Mouse (Mus musculus): ENCODE results near the gene Eml6. TPM values are rescaled to one million over a fixed set of nuclear protein-coding genes. Genes with fewer than 3 reads are reported as not detected.

The Eml6 gene
- polyA plus RNA-seq, 1 experiment from 2014 or later, result 0.15 TPM

DNA sequence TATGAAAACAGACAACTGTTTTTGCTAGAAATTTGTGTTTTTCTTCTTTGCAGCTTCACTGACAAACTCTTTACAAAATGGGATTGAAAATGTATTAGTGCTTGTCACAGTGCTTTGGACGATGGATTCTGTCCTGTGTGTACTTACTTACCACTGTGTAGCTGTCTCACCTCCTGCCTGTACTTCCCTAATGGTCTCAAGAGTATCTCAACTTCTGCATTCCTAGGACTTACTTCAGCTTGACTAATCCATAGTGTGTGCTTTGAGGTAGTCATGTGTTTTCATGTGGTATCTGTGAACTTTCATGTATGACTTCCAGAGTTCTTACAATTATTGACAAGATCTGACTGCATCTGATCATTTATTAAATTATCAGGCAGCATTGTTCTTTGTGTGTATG lies 297.9 kb downstream of the Eml6 start:
- no peak overlapping the region for H3K4me3 ChIP-seq
- no peaks in the 10 kb centered on the region; the same call in 1 of the 2 replicates for H3K36me3 ChIP-seq
- no peak overlapping the region for H3K27ac ChIP-seq
- H3K4me1 ChIP-seq, result peaks cover 3% of the 10 kb centered on the region; the same call in 1 of the 2 replicates
- no peaks in the 10 kb centered on the region for H3K9me3 ChIP-seq (replicated peaks)
- 41% methylated on average over 1 of the region's 1 CpGs for WGBS (ENCODE audit: insufficient replicate concordance)
- no peaks in the 10 kb centered on the region for H3K27me3 ChIP-seq (replicated peaks)
- H3K4me2 ChIP-seq, result no peak overlapping the region
- no peak overlapping the region for H3K9ac ChIP-seq
- no peak for ATAC-seq

DNA sequence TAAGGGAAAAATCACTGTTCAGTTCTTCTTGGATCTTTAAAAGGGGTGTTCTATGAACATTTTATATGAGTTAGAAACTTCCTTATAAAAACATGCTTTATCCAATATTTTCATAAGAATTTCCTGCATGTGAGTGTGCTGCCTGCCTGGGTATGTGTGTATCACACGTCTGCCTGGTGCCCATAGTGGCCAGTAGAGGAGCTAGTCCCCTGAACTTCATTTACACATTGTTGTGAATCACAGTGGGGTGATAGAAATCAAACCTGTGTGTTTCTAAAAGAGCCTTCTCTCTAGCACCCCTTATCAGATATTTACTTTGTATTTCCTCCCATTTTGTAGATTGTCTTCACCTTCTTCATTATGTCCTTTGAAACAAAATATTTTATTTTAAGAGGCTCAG lies 300.2 kb downstream of the Eml6 start:
- Histone ChIP-seq H3K27me3 (replicated peaks) (no peaks in the 10 kb centered on the region), H3K4me2 (no peak overlapping the region), H3K9me3 (replicated peaks) (no peaks in the 10 kb centered on the region), H3K27ac (no peak overlapping the region), H3K9ac (no peak overlapping the region), H3K4me3 (no peak overlapping the region), H3K4me1 (peaks cover 3% of the 10 kb centered on the region; the same call in 1 of the 2 replicates), H3K36me3 (no peaks in the 10 kb centered on the region; the same call in 1 of the 2 replicates)
- WGBS (ENCODE audit: insufficient replicate concordance), result 68% methylated on average over 1 of the region's 1 CpGs
- ATAC-seq, result no peak

DNA sequence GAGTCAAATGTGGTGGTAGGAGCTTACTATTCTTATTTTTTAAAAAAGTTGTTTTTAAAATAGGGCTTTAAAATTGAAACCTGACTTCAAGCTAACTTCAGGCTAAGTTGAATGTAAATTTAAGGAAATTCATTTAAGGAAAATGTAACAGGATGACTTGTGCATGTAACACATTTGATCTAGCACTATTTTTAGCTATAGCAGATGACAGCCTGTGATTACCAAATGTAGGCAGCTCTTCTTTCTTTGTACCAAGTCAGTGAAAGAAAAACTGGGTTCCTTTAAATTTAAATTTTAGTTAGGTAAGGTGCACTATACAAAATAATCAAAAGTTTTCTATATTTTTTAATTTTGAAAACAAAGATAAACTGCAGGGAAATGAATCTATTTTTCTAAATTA lies 300.7 kb downstream of the Eml6 start:
- Histone ChIP-seq H3K4me3 (no peak overlapping the region), H3K4me1 (peaks cover 3% of the 10 kb centered on the region; the same call in 1 of the 2 replicates), H3K4me2 (no peak overlapping the region), H3K9ac (no peak overlapping the region), H3K9me3 (replicated peaks) (no peaks in the 10 kb centered on the region), H3K36me3 (no peaks in the 10 kb centered on the region; the same call in 1 of the 2 replicates), H3K27ac (no peak overlapping the region), H3K27me3 (replicated peaks) (no peaks in the 10 kb centered on the region)
- no peak for ATAC-seq

DNA sequence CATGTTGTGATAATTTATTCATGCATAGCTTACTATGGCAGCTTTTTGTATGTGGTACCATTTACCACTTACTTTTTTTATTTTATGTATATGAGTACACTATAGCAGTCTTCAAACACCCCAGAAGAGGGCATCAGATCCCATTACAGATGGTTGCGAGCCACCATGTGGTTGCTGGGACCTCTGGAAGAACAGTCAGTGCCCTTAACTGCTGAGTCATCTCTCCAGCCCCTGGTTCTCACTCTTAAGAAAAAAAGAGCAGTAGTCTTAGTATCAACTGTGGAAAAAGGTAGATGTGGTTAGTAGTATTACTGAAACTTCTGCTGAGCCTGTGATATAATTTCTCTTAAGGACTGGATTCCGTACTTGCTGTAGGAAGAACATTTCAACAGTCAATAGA lies 301.6 kb downstream of the Eml6 start:
- ATAC-seq, result no peak

DNA sequence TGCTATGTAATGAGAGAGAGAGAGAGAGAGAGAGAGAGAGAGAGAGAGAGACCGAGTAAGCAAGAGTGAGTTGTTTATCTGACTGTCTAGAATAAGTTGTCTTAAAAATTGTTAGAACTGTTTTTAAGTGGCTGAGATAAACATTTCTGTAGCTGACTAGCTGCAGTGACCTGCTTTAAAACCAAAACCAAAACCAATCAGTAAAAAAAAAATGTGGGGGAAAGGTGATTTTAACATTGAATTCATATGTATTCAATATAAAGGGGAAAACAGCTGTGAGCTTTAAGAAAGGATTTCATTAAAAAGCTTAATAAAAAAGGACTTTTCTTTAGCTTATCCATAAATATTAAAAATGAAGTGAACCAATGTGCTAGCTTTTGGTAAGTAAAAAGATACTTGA lies 306.2 kb downstream of the Eml6 start:
- WGBS (ENCODE audit: insufficient replicate concordance), result 54% methylated on average over 1 of the region's 1 CpGs
- Histone ChIP-seq H3K27me3 (replicated peaks) (no peaks in the 10 kb centered on the region), H3K4me1 (peaks cover 7% of the 10 kb centered on the region; the same call in 1 of the 2 replicates), H3K9ac (no peak overlapping the region), H3K36me3 (no peaks in the 10 kb centered on the region), H3K27ac (no peak overlapping the region), H3K4me3 (no peak overlapping the region), H3K4me2 (no peak overlapping the region), H3K9me3 (replicated peaks) (no peaks in the 10 kb centered on the region)
- no peak for ATAC-seq

More for the DNA sequence above, 301.6 kb downstream of the Eml6 start:
- Histone ChIP-seq H3K9ac (no peak overlapping the region), H3K9me3 (replicated peaks) (no peaks in the 10 kb centered on the region), H3K4me1 (peaks cover 3% of the 10 kb centered on the region; the same call in 1 of the 2 replicates), H3K36me3 (no peaks in the 10 kb centered on the region; the same call in 1 of the 2 replicates), H3K4me3 (no peak overlapping the region), H3K4me2 (no peak overlapping the region), H3K27ac (no peak overlapping the region), H3K27me3 (replicated peaks) (no peaks in the 10 kb centered on the region)
- 90% methylated on average over 2 of the region's 2 CpGs for WGBS (ENCODE audit: insufficient replicate concordance)

DNA sequence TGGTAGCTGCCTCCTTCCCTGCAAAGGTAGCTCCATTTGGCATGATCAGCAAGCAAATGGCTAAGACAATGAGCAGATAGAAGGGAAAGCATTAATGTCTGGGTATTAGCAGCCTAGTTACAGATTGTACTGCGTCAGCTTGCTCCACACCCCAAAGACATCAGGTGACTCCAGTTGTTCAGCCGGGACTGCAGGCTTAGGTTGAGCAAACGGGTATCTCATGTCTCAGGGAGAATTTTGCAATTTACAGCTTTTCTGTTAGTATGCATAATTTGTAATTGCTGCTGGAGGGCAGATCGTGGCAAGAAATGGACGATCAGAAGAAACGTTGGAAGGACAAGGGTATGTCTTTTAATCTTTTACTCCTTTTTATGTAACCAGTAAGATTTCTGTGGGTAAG lies 307.3 kb downstream of the Eml6 start:
- WGBS (ENCODE audit: insufficient replicate concordance), result 64% methylated on average over 6 of the region's 6 CpGs
- no peaks in the 10 kb centered on the region for H3K9me3 ChIP-seq (replicated peaks)
- ATAC-seq, result no peak
- 0 out of 2 replicates have a peak, but pooled peaks cover 4% of the 10 kb centered on the region for H3K4me1 ChIP-seq
- H3K27me3 ChIP-seq (replicated peaks), result no peaks in the 10 kb centered on the region
- no peak overlapping the region for H3K9ac ChIP-seq
- H3K4me2 ChIP-seq, result no peak overlapping the region
- H3K27ac ChIP-seq, result no peak overlapping the region
- H3K4me3 ChIP-seq, result no peak overlapping the region
- no peaks in the 10 kb centered on the region for H3K36me3 ChIP-seq

DNA sequence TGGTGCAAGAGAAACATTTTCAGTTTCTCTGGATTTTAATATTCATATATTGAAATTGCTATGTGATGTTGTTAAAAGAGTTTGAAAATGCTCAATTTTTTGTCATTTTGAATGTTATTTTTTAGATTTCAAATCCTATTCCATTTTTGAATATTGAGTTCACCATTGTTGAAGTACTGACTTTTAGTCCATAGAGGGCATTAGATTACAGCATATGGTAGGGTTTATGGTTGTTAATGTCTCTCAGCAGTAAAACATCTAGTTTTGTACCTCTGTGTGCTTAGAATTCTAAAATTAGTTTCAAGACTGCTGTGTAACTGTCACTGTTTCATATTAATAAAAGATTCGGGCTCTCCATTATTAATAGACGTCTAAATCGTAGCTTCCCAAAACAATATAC lies 310.3 kb downstream of the Eml6 start:
- Histone ChIP-seq H3K9ac (no peak overlapping the region), H3K36me3 (no peaks in the 10 kb centered on the region), H3K9me3 (replicated peaks) (no peaks in the 10 kb centered on the region), H3K27ac (no peak overlapping the region), H3K4me2 (no peak overlapping the region), H3K4me1 (0 out of 2 replicates have a peak, but pooled peaks cover 4% of the 10 kb centered on the region), H3K4me3 (no peak overlapping the region), H3K27me3 (replicated peaks) (no peaks in the 10 kb centered on the region)
- WGBS (ENCODE audit: insufficient replicate concordance), result 82% methylated on average over 3 of the region's 3 CpGs
- no peak for ATAC-seq

DNA sequence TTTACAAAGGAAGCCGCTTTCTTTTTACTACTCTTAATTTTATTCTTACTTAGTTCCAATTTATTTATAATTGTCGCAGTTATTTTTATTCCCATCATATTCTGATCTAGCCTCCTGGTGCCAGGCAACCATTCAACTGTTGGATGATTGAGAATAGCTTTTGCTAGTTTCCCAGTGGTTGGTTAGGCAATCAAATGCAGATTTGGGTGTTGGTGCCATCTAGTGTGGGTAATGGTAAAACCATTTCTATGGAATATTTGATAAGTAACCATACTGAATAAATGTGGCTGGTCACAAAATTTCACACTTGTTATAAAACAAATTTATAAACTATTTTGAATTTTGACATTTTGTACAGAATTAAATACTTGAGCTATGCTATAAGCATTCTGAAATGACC lies 311.0 kb downstream of the Eml6 start:
- Histone ChIP-seq H3K9me3 (replicated peaks) (no peaks in the 10 kb centered on the region), H3K4me3 (no peak overlapping the region), H3K4me1 (0 out of 2 replicates have a peak, but pooled peaks cover 4% of the 10 kb centered on the region), H3K27me3 (replicated peaks) (no peaks in the 10 kb centered on the region), H3K9ac (no peak overlapping the region), H3K4me2 (no peak overlapping the region), H3K27ac (no peak overlapping the region), H3K36me3 (no peaks in the 10 kb centered on the region)
- 85% methylated on average over 2 of the region's 2 CpGs for WGBS (ENCODE audit: insufficient replicate concordance)
- ATAC-seq, result no peak

DNA sequence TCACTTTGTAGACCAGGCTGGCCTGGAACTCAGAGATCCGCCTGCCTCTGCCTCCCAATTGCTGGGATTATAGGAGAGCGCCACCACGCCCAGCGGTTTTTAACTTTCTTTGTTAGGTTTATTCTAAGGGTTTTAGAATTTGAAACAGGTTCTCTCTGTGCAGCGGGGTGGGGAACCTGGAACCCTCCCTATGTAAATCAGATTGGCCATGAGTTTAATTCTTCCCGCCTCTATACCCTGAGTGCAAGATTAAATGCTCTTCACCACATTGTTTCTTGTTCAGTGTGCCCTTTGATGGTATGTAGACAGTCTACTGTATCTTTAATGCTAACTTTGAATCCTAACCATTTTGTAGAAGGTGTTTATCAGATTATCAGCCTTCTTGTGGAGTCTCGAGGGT lies 311.7 kb downstream of the Eml6 start:
- H3K36me3 ChIP-seq, result no peaks in the 10 kb centered on the region
- H3K4me2 ChIP-seq, result no peak overlapping the region
- H3K9ac ChIP-seq, result no peak overlapping the region
- WGBS (ENCODE audit: insufficient replicate concordance), result 81% methylated on average over 7 of the region's 7 CpGs
- H3K27ac ChIP-seq, result no peak overlapping the region
- no peaks in the 10 kb centered on the region for H3K9me3 ChIP-seq (replicated peaks)
- ATAC-seq, result no peak
- H3K4me3 ChIP-seq, result no peak overlapping the region
- no peaks in the 10 kb centered on the region for H3K27me3 ChIP-seq (replicated peaks)
- 0 out of 2 replicates have a peak, but pooled peaks cover 4% of the 10 kb centered on the region for H3K4me1 ChIP-seq

DNA sequence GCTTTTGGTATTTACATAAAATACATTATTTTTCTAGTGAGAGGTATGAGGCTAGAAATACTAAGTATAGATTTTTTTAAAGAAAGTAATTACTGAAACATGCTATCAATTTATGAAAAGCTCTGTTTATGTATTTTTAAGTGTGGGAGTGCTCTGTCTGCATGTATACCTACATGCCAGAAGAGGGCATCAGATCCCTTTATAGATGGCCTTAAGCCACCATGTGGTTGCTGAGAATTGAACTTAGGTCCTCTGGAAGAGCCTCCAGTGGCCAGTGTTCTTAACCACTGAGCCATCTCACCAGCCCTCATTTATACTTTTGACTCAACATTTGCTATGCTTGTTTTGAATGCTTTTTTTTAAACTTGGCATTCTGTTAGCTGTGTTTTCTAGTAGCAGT lies 316.3 kb downstream of the Eml6 start:
- Histone ChIP-seq H3K4me3 (no peak overlapping the region), H3K4me2 (no peak overlapping the region), H3K36me3 (peaks cover 19% of the 10 kb centered on the region), H3K4me1 (no peaks in the 10 kb centered on the region), H3K9ac (no peak overlapping the region), H3K27ac (no peak overlapping the region), H3K27me3 (replicated peaks) (no peaks in the 10 kb centered on the region), H3K9me3 (replicated peaks) (no peaks in the 10 kb centered on the region)
- no peak for ATAC-seq

DNA sequence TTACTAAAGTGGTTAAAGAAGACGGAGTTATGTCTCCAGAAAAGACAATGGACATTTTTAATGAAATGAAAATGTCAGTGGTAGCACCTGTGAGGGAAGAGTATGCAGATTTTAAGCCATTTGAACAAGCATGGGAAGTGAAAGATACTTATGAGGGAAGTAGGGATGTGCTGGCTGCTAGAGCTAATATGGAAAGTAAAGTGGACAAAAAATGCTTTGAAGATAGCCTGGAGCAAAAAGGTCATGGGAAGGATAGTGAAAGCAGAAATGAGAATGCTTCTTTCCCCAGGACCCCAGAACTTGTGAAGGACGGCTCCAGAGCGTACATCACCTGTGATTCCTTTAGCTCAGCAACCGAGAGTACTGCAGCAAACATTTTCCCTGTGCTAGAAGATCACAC lies 319.0 kb downstream of the Eml6 start:
- no peak overlapping the region for H3K27ac ChIP-seq
- no peak for ATAC-seq
- H3K4me3 ChIP-seq, result no peak overlapping the region
- WGBS (ENCODE audit: insufficient replicate concordance), result 88% methylated on average over 4 of the region's 4 CpGs
- no peak overlapping the region for H3K9ac ChIP-seq
- H3K9me3 ChIP-seq (replicated peaks), result no peaks in the 10 kb centered on the region
- H3K4me2 ChIP-seq, result no peak overlapping the region
- no peaks in the 10 kb centered on the region for H3K27me3 ChIP-seq (replicated peaks)
- no peaks in the 10 kb centered on the region for H3K4me1 ChIP-seq
- peaks cover 19% of the 10 kb centered on the region for H3K36me3 ChIP-seq

DNA sequence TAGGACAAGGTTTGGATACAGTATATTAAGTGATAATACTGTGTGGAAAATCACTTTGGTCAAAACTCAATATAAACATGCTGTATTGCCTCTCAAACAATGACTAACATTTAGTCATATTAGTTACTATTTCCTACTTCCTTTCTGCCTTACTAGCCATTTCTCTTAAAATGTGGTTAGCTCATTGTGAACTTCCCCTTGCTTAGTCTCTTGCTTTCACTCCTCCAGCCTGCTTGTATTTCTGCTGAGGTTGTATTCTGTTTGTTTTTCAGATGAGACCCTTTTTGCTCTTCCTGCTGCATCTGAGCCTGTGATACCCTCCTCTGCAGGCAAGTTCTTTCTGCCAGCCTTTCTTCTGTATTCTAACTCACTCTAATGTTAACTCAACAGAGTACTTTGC lies 320.6 kb downstream of the Eml6 start:
- no peak for ATAC-seq
- Histone ChIP-seq H3K27ac (no peak overlapping the region), H3K4me1 (no peaks in the 10 kb centered on the region), H3K27me3 (replicated peaks) (no peaks in the 10 kb centered on the region), H3K9ac (no peak overlapping the region), H3K4me3 (no peak overlapping the region), H3K4me2 (no peak overlapping the region), H3K36me3 (peaks cover 19% of the 10 kb centered on the region), H3K9me3 (replicated peaks) (no peaks in the 10 kb centered on the region)

DNA sequence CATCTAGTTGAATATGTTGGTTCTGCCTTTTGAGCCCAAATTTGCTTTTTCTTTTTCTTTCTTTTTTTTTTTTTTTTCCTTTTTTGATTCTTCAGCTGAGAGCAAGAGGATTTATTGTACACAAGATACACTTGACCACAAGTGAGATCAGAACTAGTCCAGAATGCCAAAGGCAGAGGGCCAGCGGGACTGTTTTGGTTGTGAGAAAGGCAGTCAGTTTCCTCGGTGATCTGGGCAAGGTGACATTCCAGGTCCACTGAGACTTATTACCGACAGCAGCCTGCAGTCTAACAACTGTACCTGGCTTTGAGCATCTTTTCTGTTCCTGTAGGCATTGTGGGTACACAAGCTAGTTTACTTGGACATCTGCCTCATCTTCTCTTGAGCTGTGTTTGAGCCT lies 323.1 kb downstream of the Eml6 start:
- Histone ChIP-seq H3K4me1 (no peaks in the 10 kb centered on the region), H3K4me3 (no peak overlapping the region), H3K27me3 (replicated peaks) (no peaks in the 10 kb centered on the region), H3K27ac (no peak overlapping the region), H3K9me3 (replicated peaks) (no peaks in the 10 kb centered on the region), H3K36me3 (peaks cover 15% of the 10 kb centered on the region), H3K9ac (no peak overlapping the region), H3K4me2 (no peak overlapping the region)
- WGBS (ENCODE audit: insufficient replicate concordance), result 85% methylated on average over 3 of the region's 3 CpGs
- ATAC-seq, result no peak
